Mouse (Mus musculus) hindbrain, postnatal 0 days (tissue): ENCODE data around the gene Pabpc6. TPM values are rescaled to one million over a fixed set of nuclear protein-coding genes. Genes with fewer than 3 reads are reported as not detected.

Experiments
- ATAC-seq: fragments of 200-750 bp; cut with Nextera tagmentation; 2 replicates; pipeline ENCODE4 v1.8.0; 2017; ENCODE audit warnings: mild to moderate bottlenecking, moderate TSS enrichment, moderate library complexity
- DNase-seq: peaks from one replicate; pipeline ENCODE4 v3.0.0-alpha.2; 2015; ENCODE audit warnings: low spot score
- H3K27ac ChIP-seq: fragments of 300-500 bp; sonication (generic); 2 replicates; pipeline ENCODE4 v1.5.1; 2014; ENCODE audit warnings: mild to moderate bottlenecking
- H3K27me3 ChIP-seq: fragments of 300-500 bp; sonication (generic); 2 replicates; pipeline ENCODE4 v1.6.1; 2014; ENCODE audit warnings: low read length, mixed read lengths; ENCODE audit not compliant: insufficient read depth
- H3K36me3 ChIP-seq: fragments of 300-500 bp; sonication (generic); 2 replicates; pipeline ENCODE4 v1.6.1; 2014; ENCODE audit warnings: low read length, mixed read lengths; ENCODE audit not compliant: insufficient read depth
- H3K4me1 ChIP-seq: fragments of 300-500 bp; sonication (generic); 2 replicates; pipeline ENCODE4 v1.6.1; 2014; ENCODE audit warnings: antibody characterized with exemption, low read length, mixed read lengths; ENCODE audit not compliant: insufficient read depth
- H3K4me2 ChIP-seq: fragments of 300-500 bp; sonication (generic); 2 replicates; pipeline ENCODE4 v1.6.1; 2014; ENCODE audit warnings: low read depth, mild to moderate bottlenecking, low read length, moderate library complexity, mixed read lengths
- H3K4me3 ChIP-seq: fragments of 300-500 bp; sonication (generic); 2 replicates; pipeline ENCODE4 v1.5.1; 2014; ENCODE audit warnings: low read length
- H3K9ac ChIP-seq: fragments of 300-500 bp; sonication (generic); replicated peaks from 2 replicates; pipeline ENCODE4 v1.6.1; 2014; ENCODE audit warnings: mild to moderate bottlenecking, low read length, moderate library complexity, mixed read lengths
- H3K9me3 ChIP-seq: fragments of 300-500 bp; sonication (generic); 2 replicates; pipeline ENCODE4 v1.6.1; 2016; ENCODE audit warnings: low read length, mixed read lengths
- CTCF ChIP-seq: IDR thresholded peaks from 2 replicates; pipeline ENCODE4 v1.5.1; 2016; ENCODE audit warnings: antibody characterized with exemption, control low read depth, low read depth
- WGBS: fragments of 180-500 bp; shearing (Covaris S2); extraction: QIAGEN DNeasy Blood & Tissue Kit; methylation state at CpG from one replicate; pipeline ENCODE4 v1.1.7; 2014; 5-methylcytosine and 5-hydroxymethylcytosine counted together
- polyA plus RNA-seq: library from polyadenylated mRNA; unstranded; fragments of >200 nt; fragmentation: Nextera tagmentation; extraction: Ambion mirVana; gene quantifications from 2 replicates; pipeline ENCODE4 v1.2.1, GENCODE M21; 2015
- total RNA-seq: library from RNA; depleted of rRNA; stranded (reverse); fragments of >200 nt; gene quantifications from 2 replicates; pipeline ENCODE4 v1.2.3, GENCODE M21; 2014; rRNA removed

The Pabpc6 gene
- total RNA-seq (not detected in 2 replicates), polyA plus RNA-seq (not detected in 2 replicates)

GRCm38 (mm10) chr17:9669283-9669905 lies at the start of gene Pabpc6:
Gene Pabpc6 (minus strand): TSS chr17:9669717.
- H3K4me2 ChIP-seq: no peak within 1 kb of the TSS
- no peaks in the 10 kb centered on the region for H3K36me3 ChIP-seq
- WGBS: 96% methylated on average over 36 of the region's 36 CpGs
- H3K4me3 ChIP-seq: no peak within 1 kb of the TSS
- H3K27ac ChIP-seq: no peak within 1 kb of the TSS
- H3K27me3 ChIP-seq: no peaks in the 10 kb centered on the region
- no peaks in the 10 kb centered on the region for H3K9me3 ChIP-seq
- DNase-seq: no peak
- TF ChIP-seq CTCF: no peak
- no peaks in the 10 kb centered on the region for H3K4me1 ChIP-seq
- no peak for ATAC-seq
- H3K9ac ChIP-seq: no peak within 1 kb of the TSS

GRCm38 (mm10) chr17:9710910-9711309 lies 41.4 kb upstream of the Pabpc6 start:
- whole genome bisulfite sequencing: 89% methylated on average over 6 of the region's 6 CpGs

GRCm38 (mm10) chr17:9708888-9709287 lies 39.4 kb upstream of the Pabpc6 start:
- no peak overlapping the region for H3K4me3 ChIP-seq
- no peaks in the 10 kb centered on the region for H3K27me3 ChIP-seq
- no peak for DNase-seq
- TF ChIP-seq CTCF: no peak
- H3K27ac ChIP-seq: no peak overlapping the region
- WGBS: 90% methylated on average over 3 of the region's 3 CpGs
- no peaks in the 10 kb centered on the region for H3K36me3 ChIP-seq
- ATAC-seq: no peak
- H3K4me1 ChIP-seq: no peaks in the 10 kb centered on the region
- no peak overlapping the region for H3K4me2 ChIP-seq
- H3K9me3 ChIP-seq: no peaks in the 10 kb centered on the region
- H3K9ac ChIP-seq: no peak overlapping the region

More at GRCm38 (mm10) chr17:9710910-9711309, 41.4 kb upstream of the Pabpc6 start:
- ATAC-seq: no peak
- Histone ChIP-seq H3K27me3 (no peaks in the 10 kb centered on the region), H3K4me2 (no peak overlapping the region), H3K36me3 (no peaks in the 10 kb centered on the region), H3K4me1 (no peaks in the 10 kb centered on the region), H3K27ac (no peak overlapping the region), H3K9ac (no peak overlapping the region), H3K4me3 (no peak overlapping the region), H3K9me3 (peaks cover 6% of the 10 kb centered on the region; the same call in 1 of the 2 replicates)
- DNase-seq: no peak
- TF ChIP-seq CTCF: no peak

- ATAC-seq (no peak), DNase-seq (no peak)
- 84% methylated on average over 1 of the region's 1 CpGs for WGBS
- Histone ChIP-seq H3K4me1 (no peaks in the 10 kb centered on the region), H3K4me2 (no peak overlapping the region), H3K36me3 (no peaks in the 10 kb centered on the region), H3K27ac (no peak overlapping the region), H3K9me3 (0 out of 2 replicates have a peak, but pooled peaks cover 2% of the 10 kb centered on the region), H3K4me3 (no peak overlapping the region), H3K9ac (no peak overlapping the region), H3K27me3 (no peaks in the 10 kb centered on the region)
- TF ChIP-seq CTCF: no peak
Measured at GRCm38 (mm10) chr17:9707356-9707755, 37.8 kb upstream of the Pabpc6 start.

- H3K27ac ChIP-seq: no peak overlapping the region
- TF ChIP-seq CTCF: no peak
- DNase-seq: peak; percentile 42
Measured at GRCm38 (mm10) chr17:9697763-9698162, 28.2 kb upstream of the Pabpc6 start.

GRCm38 (mm10) chr17:9691251-9691650 lies 21.7 kb upstream of the Pabpc6 start:
- H3K4me2 ChIP-seq: no peak overlapping the region
- H3K4me1 ChIP-seq: no peaks in the 10 kb centered on the region
- H3K9me3 ChIP-seq: no peaks in the 10 kb centered on the region
- no peak for ATAC-seq
- no peaks in the 10 kb centered on the region for H3K36me3 ChIP-seq
- no peak overlapping the region for H3K9ac ChIP-seq
- no peak overlapping the region for H3K4me3 ChIP-seq
- no peaks in the 10 kb centered on the region for H3K27me3 ChIP-seq
- WGBS: 76% methylated on average over 4 of the region's 4 CpGs
- TF ChIP-seq CTCF: no peak
- DNase-seq: no peak
- H3K27ac ChIP-seq: no peak overlapping the region

More at GRCm38 (mm10) chr17:9697763-9698162, 28.2 kb upstream of the Pabpc6 start:
- H3K4me2 ChIP-seq: no peak overlapping the region
- ATAC-seq: peak; percentile 55
- no peaks in the 10 kb centered on the region for H3K36me3 ChIP-seq
- no peaks in the 10 kb centered on the region for H3K27me3 ChIP-seq
- 0 out of 2 replicates have a peak, but pooled peaks cover 2% of the 10 kb centered on the region for H3K9me3 ChIP-seq
- no peaks in the 10 kb centered on the region for H3K4me1 ChIP-seq
- no peak overlapping the region for H3K4me3 ChIP-seq
- WGBS: 25% methylated on average over 7 of the region's 7 CpGs
- no peak overlapping the region for H3K9ac ChIP-seq

GRCm38 (mm10) chr17:9683539-9684155 lies 14.1 kb upstream of the Pabpc6 start:
- Histone ChIP-seq H3K4me2 (no peak overlapping the region), H3K36me3 (no peaks in the 10 kb centered on the region), H3K27ac (no peak overlapping the region), H3K27me3 (no peaks in the 10 kb centered on the region), H3K9me3 (no peaks in the 10 kb centered on the region), H3K4me3 (no peak overlapping the region), H3K9ac (no peak overlapping the region), H3K4me1 (no peaks in the 10 kb centered on the region)
- no peak for DNase-seq
- no peak for ATAC-seq
- TF ChIP-seq CTCF: no peak
- 74% methylated on average over 4 of the region's 4 CpGs for WGBS
